Mouse (Mus musculus) brain, embryonic 14.5 days (tissue): ENCODE measurements at regions not wholly inside any gene's neighbourhood (a gene's known extent, or its start where the extent isn't known, plus 50 kb on each side); places are given as distances from the start of the nearest gene placed in this dataset.

Source experiments
- CTCF ChIP-seq: fragments of 200-500 bp; IDR thresholded peaks from 2 replicates; pipeline ENCODE4 v1.5.1; 2012; ENCODE audit warnings: inconsistent platforms, mild to moderate bottlenecking, moderate library complexity, borderline replicate concordance; ENCODE audit not compliant: insufficient read depth, insufficient read length; ENCODE audit errors: extremely low read depth
- POLR2A ChIP-seq: fragments of 200-500 bp; IDR thresholded peaks from 2 replicates; pipeline ENCODE4 v1.6.1; 2012; ENCODE audit warnings: mild to moderate bottlenecking, inconsistent platforms, borderline replicate concordance; ENCODE audit not compliant: poor library complexity, insufficient read depth, insufficient read length, severe bottlenecking; ENCODE audit errors: extremely low read depth

- TF ChIP-seq CTCF (no peak), POLR2A (no peak)
These were observed 475.7 kb upstream of the Kcnab2 start for GRCm38 (mm10) chr4:152953237-152953974.
